Mouse (Mus musculus) intestine, postnatal 0 days (tissue): ENCODE measurements at regions not wholly inside any gene's neighbourhood (a gene's known extent, or its start where the extent isn't known, plus 50 kb on each side); places are given as distances from the start of the nearest gene placed in this dataset.

Experiments
- ATAC-seq: fragments of 200-750 bp; cut with Nextera tagmentation; 2 replicates; pipeline ENCODE4 v1.8.0; 2017; ENCODE audit warnings: mild to moderate bottlenecking, moderate TSS enrichment, moderate library complexity
- H3K27ac ChIP-seq: fragments of 300-500 bp; sonication (generic); 2 replicates; pipeline ENCODE4 v1.5.1; 2014; ENCODE audit warnings: mild to moderate bottlenecking, low read depth, low read length, moderate library complexity
- H3K27me3 ChIP-seq: fragments of 300-500 bp; sonication (generic); replicated peaks from 2 replicates; pipeline ENCODE4 v1.6.1; 2014; ENCODE audit warnings: low read length, mixed read lengths; ENCODE audit not compliant: control insufficient read depth, insufficient read depth
- H3K36me3 ChIP-seq: fragments of 300-500 bp; sonication (generic); 2 replicates; pipeline ENCODE4 v1.6.1; 2014; ENCODE audit warnings: mild to moderate bottlenecking, moderate library complexity; ENCODE audit not compliant: control insufficient read depth, insufficient read depth
- H3K4me1 ChIP-seq: fragments of 300-500 bp; sonication (generic); replicated peaks from 2 replicates; pipeline ENCODE4 v1.6.1; 2014; ENCODE audit warnings: antibody characterized with exemption, low read length, mixed read lengths; ENCODE audit not compliant: control insufficient read depth, insufficient read depth
- H3K4me2 ChIP-seq: fragments of 300-500 bp; sonication (generic); replicated peaks from 2 replicates; pipeline ENCODE4 v1.6.1; 2014; ENCODE audit warnings: low read depth, mild to moderate bottlenecking, moderate library complexity
- H3K4me3 ChIP-seq: fragments of 300-500 bp; sonication (generic); 2 replicates; pipeline ENCODE4 v1.5.1; 2014; ENCODE audit warnings: low read depth, low read length
- H3K9ac ChIP-seq: fragments of 300-500 bp; sonication (generic); 2 replicates; pipeline ENCODE4 v1.6.1; 2014; ENCODE audit warnings: mild to moderate bottlenecking, low read depth, low read length
- H3K9me3 ChIP-seq: fragments of 300-500 bp; sonication (generic); 2 replicates; pipeline ENCODE4 v1.6.1; 2016; ENCODE audit warnings: mixed run types; ENCODE audit not compliant: control insufficient read depth
- CTCF ChIP-seq: sonication (generic); IDR thresholded peaks from 2 replicates; pipeline ENCODE4 v1.5.1; 2016; ENCODE audit warnings: low read depth, mild to moderate bottlenecking, control low read depth, antibody characterized with exemption, moderate library complexity
- WGBS: fragments of 180-500 bp; shearing (Covaris S2); extraction: QIAGEN DNeasy Blood & Tissue Kit; methylation state at CpG from one replicate; pipeline ENCODE4 v1.1.7; 2014; 5-methylcytosine and 5-hydroxymethylcytosine counted together

GRCm38 (mm10) chr10:51422501-51422900, 57.9 kb upstream of the Gm49339 start:
- 82% methylated on average over 1 of the region's 1 CpGs for WGBS
- H3K9me3 ChIP-seq = no peaks in the 10 kb centered on the region
- no peaks in the 10 kb centered on the region for H3K27me3 ChIP-seq
- H3K27ac ChIP-seq = no peak overlapping the region
- H3K9ac ChIP-seq = no peak overlapping the region
- no peak for ATAC-seq
- no peaks in the 10 kb centered on the region for H3K36me3 ChIP-seq
- no peak overlapping the region for H3K4me3 ChIP-seq
- TF ChIP-seq CTCF = no peak; the same call in 1 of the 2 replicates
- no peaks in the 10 kb centered on the region for H3K4me1 ChIP-seq
- no peak overlapping the region for H3K4me2 ChIP-seq
